Mouse (Mus musculus) thymus, postnatal 10 days (tissue): Measurements from ENCODE around the gene Maml3.

Source experiments
- DNase-seq, 2 experiments: peaks; one replicate each; pipeline ENCODE4 v3.0.0; 2021; ENCODE audit warnings: low spot score in 2 of 2

Gene Maml3

DNA sequence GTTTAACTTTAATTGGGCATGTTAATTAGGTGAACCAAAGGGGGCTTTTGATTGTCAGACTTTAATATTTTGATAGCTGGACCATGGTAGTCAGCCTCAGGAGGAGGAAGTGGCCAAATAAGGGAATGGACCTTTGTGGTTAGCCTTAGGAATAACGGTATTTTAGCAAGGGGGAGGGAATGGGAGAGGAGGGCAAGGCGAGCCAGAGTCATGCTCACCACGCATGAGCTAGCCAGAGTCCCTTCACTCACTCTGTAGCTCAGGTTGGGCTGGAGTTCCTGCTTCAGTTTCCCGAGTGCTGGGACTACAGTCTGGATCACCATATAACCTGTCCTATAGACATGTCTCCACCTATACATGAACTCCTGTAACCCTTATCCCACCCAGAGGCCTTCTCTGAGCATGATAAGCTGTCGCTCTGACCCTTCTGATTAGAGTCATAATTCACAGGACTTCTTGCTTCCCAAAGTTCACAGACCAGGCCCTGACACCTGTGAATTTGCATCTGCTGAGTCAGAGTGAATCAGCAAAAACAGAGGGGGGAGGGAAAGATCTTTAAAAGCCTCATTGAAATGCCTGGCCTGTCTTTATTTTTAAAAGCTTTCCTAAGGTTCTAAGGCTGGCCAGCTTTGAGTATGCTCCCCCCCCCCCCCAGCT is 434.3 kb downstream of the Maml3 start:
- no peak for DNase-seq

DNA sequence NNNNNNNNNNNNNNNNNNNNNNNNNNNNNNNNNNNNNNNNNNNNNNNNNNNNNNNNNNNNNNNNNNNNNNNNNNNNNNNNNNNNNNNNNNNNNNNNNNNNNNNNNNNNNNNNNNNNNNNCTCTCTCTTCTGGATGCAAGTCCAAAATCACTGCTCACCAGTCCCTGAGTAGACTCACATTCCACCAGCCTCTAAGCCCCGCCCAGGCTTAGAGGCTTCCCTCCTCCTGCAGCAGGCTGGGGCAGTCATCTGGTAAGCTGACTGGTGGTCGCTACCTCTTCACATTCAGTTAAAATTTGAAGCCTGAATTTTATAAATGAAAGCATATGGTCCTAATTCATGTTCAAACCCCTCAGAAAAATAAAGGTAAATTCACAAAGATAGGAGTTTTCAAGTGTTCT is 436.3 kb downstream of the Maml3 start:
- DNase-seq = no peak

DNA sequence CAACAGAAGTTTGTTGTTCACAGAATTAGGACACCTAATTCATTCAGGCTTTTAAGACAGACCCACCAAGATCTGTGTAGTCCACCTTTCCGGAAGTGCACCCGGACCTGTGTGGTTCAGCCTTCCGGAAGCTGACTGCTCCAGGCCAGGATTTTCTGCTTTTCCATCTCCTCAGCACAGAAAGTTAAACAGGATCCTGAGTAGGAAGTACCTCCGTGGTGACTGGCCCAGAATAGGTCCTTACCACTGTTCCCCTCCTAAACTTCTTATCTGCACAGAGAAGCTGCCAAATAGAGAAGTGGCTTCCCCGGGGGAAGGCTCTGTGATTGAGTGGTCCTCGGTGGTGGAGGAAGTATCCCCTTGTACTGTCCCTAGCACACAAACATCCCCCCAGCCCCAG is 442.3 kb downstream of the Maml3 start:
- no peak for DNase-seq

DNA sequence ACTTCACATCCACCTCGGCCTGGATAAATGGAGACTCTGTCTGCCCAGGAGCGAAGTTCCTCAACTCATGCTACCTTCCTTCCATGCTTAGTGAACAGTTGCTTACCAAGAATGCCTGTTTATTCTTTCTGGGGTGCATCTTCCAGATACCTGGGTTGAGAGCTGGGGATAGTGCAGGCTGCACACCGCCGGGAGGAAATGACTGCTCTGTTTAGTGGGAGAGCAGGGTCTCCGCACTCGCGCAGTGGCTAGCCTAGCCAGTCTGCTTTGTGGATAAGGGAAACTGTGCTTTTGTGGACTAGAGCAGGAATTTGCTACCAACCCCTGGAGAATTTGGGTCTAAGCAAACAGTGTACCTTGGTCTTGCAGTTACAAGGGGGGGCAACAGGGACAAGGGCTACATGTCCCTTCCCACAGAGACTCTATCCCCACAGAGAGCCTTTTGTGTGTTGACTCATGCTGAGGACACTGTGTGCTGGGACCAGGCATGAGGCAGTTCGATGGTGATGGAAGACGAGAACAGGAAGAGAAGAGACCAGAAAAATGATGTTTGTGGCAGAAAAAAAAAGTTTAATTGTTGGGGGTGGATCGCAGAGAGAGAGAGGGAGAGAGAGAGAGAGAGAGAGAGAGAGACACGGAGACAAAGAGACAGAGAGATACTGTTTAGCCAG is 442.9 kb downstream of the Maml3 start:
- DNase-seq = peak; percentile 34 to 51

DNA sequence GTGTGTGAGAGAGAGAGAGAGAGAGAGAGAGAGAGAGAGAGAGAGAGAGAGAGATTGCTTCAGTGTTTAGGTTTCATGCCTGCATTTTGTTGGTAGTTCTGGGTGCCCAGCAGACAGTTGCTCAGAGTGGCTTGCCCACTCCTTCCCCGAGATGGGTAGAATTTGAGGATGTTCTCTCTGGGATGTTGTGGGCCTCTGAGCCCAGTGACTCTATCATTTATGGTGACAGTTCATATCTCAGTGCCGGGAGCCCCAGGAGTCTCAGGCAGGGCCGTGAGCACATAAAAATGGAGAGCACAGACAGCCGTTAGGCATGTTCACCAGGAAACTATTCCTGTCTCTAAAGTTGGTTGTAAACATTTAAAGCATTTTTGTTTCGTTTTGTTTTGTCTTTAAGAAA is 443.5 kb downstream of the Maml3 start:
- no peak for DNase-seq

DNA sequence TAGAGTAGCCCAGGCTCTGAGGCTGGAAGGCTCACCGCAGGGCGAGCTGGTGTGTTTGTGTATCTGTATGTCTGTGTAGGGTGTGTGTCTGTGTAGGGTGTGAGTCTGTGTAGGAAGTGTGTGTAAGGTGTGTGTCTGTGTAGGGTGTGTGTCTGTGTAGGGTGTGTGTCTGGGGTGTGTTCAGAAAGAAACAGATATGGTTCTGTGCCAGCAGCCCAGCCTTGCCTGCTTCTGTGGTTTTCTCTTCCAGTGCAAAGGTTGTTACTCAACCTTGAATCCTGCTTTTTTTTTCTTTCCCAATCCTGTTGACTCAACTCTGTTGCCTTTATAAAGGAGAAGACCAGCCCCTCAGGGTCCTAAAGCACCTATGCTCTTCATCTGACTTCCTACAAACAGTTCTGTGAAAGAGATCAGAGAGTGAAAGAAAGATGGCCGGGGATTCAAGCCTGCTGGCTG is 444.0 kb downstream of the Maml3 start:
- no peak for DNase-seq

DNA sequence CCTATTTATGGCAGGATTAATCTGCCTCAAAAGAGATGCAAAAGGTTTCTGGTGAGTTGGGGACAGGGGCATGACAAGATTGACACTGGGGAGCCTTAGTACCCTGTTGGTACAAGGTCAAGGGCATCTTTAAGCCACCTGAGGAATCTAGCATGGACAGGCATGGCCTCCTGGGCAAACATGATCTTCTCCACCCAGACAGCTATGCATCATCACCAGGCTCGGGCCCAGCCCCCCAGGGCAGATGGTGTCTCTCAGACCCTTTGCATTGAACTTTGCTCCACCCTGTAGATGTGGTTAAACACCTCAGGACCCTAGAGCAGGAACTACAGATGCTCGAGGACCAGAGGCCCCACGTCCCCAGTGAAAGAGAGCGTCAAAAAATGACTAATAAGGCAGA is 444.8 kb downstream of the Maml3 start, which contains the start of gene Mgst2:
TSS of gene Mgst2 (plus strand) at position 301 of the 400 bp plus-strand sequence.
- no peak for DNase-seq

DNA sequence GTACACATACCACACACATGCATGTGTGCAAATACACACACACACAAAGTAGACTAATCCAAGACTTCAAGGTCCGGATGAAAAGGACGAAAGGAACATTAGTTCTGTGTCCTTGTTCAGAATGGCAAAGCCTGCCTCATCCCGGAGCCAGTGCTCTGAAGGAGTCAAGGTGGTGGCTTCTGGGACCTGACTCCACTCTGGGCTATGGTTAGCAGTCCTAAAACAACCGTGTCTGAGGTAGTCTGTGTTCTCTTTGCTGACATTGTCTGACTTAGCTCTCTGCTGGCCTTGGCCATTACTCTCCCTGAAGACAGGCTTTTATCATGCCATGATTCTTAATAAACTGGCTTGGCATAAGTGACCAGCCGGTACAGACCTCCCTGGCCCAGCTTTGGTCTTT is 445.5 kb downstream of the Maml3 start:
- no peak for DNase-seq

DNA sequence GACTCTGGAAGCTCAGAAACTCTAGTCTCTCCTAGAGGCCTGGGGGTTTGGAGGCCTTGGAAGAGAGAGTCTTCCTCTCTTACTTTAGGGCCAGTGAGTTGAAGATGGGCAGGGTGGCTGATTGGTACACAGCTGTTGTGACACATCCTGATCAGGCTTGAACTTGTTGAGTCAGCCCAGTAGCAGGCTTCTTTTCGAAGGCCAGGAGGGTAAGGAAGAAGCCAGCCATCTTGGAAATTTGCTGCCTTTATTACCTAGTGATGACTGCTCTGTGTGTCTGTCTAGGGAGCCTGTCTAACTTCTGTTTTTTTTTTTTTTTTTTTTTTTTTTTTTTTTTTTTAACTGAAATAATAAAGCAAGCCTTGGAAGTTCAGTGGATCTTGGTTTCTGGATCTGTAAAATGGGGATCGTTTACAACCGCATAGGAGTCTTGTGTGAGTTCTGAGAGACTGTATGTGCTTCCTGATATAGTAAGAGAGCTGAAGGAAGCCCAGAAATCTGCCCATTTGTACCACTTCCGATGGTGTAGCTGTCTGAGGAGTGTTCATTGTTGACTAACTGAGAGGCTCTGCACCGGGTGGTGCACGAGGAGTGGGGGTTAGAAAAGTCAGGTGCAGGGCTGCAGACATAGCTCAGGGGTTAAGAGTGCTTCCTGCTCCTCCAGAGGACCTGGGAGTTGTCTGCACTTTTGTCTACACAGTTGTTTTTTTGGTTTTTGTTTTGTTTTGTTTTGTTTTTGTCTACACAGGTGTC is 450.4 kb downstream of the Maml3 start:
- DNase-seq = peak; percentile 75 to 84

DNA sequence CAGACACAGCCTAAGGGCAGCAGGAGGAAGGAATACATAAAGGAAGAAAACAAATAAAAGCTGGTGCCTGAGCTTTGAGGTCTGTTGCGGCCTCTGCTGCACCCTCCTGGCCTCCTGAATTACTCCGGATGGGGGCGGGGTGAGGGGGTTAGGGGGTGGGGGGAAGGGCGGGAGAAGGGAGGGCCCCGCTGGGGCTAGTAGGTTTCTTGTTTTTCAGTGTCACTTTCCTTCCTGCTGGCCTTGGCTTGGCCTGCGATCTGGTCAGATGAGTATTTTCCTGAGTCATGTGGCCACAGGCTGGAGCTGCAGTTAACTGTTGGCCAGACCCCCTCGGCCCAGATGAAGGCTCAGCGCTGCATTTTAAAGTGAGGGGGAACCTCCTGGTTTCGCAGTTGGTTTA is 452.2 kb downstream of the Maml3 start:
- DNase-seq = peak in 1 of 2 experiments; percentile 64

DNA sequence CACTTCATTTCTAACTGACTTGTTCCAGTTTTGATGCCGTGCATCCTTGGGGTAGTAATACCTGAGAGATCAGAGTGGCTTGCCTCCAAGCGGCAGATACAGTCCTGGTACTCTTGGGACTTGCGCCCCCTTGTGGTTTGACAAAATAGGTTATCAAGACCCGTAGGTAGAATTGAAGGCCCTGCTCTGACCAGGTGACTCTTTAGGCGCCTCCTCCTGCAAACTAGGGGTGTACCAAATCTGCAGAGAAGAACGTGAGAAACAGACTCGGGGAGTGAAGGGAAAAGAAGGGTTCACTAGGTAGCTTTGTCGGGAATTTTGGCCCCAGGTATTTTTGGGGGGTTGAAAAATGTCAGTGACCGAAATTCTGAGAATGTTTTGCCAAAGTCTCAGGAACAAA is 452.6 kb downstream of the Maml3 start:
- peak; percentile 86 to 94 for DNase-seq

DNA sequence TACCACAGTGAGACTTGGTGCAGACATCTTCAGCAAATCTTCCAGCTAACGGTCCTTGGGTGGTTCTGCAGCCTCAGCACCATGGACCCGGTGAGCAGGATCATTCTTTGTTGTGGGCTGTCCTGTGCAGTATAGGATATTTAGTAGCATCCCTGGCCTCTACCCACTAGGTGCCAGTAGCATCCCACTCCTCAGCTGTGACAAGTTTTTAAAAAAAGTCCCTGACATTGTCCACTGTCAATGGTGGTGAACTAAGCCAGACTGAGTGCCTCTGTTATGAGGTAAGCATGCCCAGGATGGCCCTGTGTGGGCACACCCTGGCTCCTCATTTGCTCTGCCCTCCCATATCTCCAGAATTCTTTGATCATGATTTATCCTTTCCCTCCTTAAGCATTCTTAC is 453.7 kb downstream of the Maml3 start:
- DNase-seq = no peak

DNA sequence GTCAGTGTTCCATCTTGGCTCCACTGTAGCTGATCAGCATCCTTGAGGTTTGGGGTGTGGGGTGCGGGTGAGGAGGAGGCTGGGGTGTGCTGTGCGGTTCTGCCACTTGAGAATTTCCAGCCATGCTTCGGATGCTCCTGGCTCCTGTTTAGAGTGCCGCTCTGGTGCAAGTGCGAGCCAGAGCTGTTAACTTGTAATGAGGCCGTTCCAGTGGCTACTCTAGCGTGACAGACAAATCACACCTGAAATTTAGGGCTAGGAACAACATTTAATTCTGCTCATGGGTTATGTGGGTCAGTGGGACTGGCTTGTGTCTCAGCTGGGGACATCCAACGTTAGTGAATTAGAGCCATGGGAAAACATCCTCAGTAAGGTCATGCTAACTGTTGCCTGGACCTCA is 454.9 kb downstream of the Maml3 start:
- DNase-seq = no peak

DNA sequence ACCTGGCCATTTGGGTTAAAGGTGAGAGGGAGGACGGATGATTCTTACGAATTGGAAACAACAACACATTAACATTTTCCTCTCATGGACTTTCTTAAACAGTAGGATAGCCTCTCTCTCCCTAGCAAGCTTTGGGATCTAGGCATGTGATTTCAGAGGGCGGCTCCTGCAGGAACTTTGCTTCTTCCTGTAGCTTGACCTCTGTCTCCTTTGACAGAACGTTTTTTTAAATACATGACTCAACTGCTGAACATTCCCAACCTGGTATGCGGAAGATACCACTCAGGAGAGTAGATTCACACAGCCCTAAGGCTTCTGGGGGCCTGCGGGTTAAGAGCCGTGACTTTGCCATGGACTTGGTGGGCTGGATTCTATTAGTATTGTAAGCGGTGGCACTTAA is 455.4 kb downstream of the Maml3 start:
- no peak for DNase-seq

DNA sequence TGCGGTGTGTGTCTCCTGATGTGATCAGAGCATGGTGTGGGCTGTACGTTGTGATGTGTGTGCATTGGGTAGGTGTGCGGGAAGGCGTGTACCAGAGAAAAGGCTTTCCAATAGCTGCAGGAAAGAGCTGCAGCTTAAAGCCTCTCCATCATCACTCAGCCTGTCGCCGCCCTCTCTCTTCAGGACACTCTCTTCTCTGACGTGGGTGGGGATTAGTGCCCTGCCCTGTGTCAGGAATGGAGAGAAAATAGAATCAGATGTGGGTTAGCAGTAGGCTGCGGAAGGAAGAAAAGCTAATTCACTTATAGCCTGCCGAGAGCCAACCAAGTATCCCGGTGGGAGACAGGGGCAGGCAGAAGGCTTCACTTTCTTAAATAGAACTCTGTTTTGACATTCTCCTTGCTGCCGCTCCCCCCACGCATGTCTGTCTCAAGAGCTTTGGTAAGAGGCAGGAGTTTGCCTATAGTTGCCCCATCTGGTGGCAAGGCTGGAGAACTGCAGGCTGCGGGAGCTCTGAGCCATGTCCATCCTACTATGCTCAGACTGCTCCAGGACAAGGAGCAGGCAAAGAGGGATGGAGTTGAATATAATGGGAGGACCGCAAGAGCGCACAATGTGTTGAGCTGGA is 456.7 kb downstream of the Maml3 start:
- peak; percentile 58 to 77 for DNase-seq

DNA sequence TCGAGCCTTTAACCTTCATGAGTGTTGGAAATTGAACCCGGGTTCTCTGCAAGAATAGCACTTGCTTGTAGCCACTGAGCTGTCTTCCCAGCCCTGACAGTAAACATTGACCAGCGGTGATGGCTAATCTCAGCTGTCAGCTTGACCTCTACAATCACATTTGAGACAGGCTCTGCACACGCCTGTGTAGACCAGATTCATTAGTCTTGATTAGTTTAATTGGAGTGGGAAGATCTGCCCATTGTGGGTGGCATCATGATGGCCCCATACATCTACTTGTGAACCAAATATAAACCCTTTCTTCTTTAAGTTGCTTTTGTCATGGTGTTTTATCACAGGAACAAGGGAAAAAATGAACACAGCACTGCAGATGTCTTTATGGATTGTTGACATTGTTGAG is 457.5 kb downstream of the Maml3 start:
- no peak for DNase-seq

DNA sequence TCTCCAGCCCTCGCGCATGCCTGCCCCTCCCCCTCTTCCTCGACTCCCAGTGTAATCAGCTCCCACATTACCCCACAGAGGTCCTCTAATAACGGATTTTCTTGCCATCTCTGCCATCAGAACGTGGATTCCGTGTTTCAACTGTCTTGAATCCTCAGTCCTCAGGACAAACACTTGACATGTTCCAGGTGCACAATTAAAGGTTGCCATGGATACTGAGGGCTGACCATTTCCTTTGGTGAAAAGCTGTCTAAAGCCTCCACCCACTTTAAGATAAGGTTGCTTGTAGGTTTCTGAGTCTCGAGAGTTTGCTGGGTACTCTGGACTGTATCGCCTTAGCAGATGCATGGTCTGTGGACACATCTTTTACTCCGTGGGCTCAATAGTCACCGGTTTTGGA is 458.6 kb downstream of the Maml3 start:
- DNase-seq = no peak

DNA sequence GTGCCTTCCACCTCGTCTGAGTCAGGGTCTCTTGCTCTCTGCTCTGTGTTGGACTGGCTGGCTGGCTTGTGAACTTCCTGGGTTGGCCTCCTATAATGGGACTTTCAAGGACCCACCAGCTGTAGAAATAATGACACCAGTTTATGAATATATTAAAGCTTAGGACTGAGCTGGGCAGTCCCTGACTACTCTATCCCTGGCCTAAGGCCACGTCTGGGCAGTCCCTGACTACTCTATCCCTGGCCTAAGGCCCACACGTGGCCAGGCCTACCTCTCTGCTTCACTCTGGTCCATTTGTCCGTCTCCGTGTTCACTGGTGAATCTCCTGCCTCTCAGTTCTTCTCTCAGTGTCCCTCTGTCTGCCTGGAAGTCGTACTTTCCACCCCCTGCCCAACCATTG is 459.4 kb downstream of the Maml3 start:
- no peak for DNase-seq

DNA sequence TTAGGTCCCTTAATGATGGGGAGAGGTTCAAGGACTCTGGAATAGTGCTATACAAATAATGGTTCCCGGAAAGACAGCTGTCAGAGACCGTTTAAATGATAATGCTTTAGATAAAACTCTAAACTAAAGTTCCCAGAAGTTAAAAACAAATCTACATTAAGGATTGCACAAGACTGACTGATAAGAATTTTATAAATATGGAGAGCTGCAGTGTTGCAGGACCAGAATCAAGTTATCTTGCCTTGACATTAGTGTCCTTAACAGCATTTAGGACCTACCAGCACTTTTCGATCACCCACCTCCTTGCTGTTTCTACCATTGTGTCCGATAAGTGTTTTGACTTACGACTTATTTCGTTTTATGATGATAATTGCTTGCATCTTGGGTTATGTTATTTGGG is 466.6 kb downstream of the Maml3 start:
- no peak for DNase-seq

DNA sequence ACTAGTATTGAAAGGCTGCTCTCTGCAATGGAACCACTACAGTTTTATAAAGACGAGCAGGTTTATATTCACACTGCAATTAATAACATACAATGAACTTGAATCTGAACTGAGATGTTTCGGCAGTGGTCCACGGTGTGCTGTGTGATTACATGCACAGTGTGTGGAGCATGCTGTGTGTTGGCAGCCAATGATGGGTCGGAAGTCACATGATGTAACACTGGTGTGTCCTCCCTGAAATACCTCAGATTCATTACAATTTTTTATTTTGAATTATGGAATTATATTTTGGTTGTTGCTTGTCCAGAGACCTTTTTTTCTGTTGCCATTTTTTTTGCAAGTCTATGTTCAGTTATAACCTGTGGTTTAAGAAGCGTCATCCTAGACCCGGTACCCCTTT is 467.6 kb downstream of the Maml3 start:
- no peak for DNase-seq

DNA sequence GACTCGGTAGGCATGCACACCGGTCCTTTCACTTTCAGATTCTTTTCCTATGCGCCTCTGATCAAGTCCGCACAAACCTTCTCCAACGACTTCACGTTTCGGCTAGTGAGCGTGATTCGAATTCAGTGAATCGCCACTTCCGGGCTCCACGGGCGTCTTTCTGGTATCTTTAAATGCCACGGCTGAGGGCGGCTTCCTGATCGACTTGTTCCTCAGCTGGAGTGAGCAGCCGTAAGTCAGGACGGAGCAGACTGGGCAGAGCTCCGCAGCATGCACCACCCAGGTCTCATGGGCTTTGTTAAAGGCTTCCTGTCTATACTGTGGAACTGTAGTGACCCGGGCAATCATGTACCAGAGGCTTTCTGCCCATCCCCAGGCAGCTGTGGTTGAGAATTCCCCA is 468.2 kb downstream of the Maml3 start:
- DNase-seq = no peak

DNA sequence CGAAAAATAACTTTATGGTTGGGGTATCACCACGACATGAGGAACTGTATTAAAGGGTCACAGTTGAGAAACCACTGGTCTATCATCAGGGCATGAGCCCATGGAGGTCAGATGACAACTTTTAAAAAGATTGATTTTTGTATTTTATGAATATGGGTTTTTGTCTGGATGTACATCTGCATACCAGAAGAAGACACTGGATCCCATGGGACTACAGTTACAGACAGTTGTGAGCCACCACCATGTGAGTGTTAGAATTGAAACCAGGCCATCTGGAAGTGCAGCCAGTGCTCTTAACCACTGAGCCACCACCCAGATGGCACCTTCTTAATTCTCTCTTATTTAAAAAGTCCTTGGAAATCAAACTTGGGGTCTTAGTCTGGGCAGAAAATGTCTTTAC is 468.9 kb downstream of the Maml3 start:
- no peak for DNase-seq
